Comparison of ENCODE assay signal across 28 mouse cellular contexts in genomic region chr1:170282415-170283129, GRCm38 (mm10). TPM values are rescaled to one million over a fixed set of nuclear protein-coding genes. Genes with fewer than 3 reads are reported as not detected.
A peak's percentile ranks its signal among the peaks of the same experiment; 100 is the strongest.
DNase-seq lines count a peak whose midpoint lies in the region; ATAC-seq and TF ChIP-seq lines count a peak whose summit lies in the region.
"Had no signal": no experiment of that assay in that cellular context is flagged by ENCODE, and none has a peak within 500 bp of the region (broad histone marks: within the 10 kb centered on the region; RNA-seq: fewer than 3 reads in every experiment).

No protein-coding gene starts in this region.

- no peak for TF ChIP-seq POLR2A in lung, adult 2 months (IDR thresholded peaks at IDR 0.05; ENCODE audit: borderline replicate concordance, extremely low read depth, low read depth, low read length)
- no peak for TF ChIP-seq POLR2A in bone marrow, adult 2 months (IDR thresholded peaks at IDR 0.05; ENCODE audit: borderline replicate concordance, control insufficient read depth, low read depth, low read length)

- no peaks in the 10 kb centered on the region for H3K27me3 ChIP-seq in liver, embryonic 15.5 days
- no peaks in the 10 kb centered on the region for H3K27me3 ChIP-seq in midbrain, embryonic 13.5 days
- H3K27me3 ChIP-seq: forebrain, embryonic 13.5 days; heart, embryonic 15.5 days; neural tube, embryonic 13.5 days; stomach, embryonic 15.5 days had no signal

- H3K4me3 ChIP-seq in lung, adult 2 months (replicated peaks; ENCODE audit: extremely low read depth, low read depth, low read length): no peak overlapping the region
- no peak overlapping the region for H3K4me3 ChIP-seq in bone marrow, adult 2 months (replicated peaks; ENCODE audit: control insufficient read depth, low read depth, low read length)
- H3K4me3 ChIP-seq in liver, embryonic 15.5 days (replicated peaks): no peak overlapping the region
- no peak overlapping the region for H3K4me3 ChIP-seq in midbrain, embryonic 13.5 days (replicated peaks)
- H3K4me3 ChIP-seq: erythroblast, embryonic 14.5 days; forebrain, embryonic 13.5 days; heart, embryonic 15.5 days; neural tube, embryonic 13.5 days; stomach, embryonic 15.5 days had no signal

- peak; percentile 16 to 18 for DNase-seq in lung, adult 18-20 months
- no peak for DNase-seq in lung, adult 2 months
- peak; percentile 43 to 50 for DNase-seq in monocyte, adult 2 months (ENCODE audit: low read depth in 1 of 2, low spot score in 2 of 2)
- DNase-seq in left cerebral cortex, postnatal 10 days (ENCODE audit: extremely low spot score in 1 of 2, low spot score in 2 of 2): no peak
- no peak for DNase-seq in cerebellum, adult 11 months
- DNase-seq: adrenal gland, postnatal 25 days; cerebellum, adult 9-10 months; gastrocnemius, postnatal 25 days; heart, postnatal 4 days; left cerebral cortex, postnatal 4 days; lung, embryonic 14.5 days; thymus, adult 18-20 months; thymus, postnatal 4 days had no signal

- no peaks in the 10 kb centered on the region for H3K4me1 ChIP-seq in lung, adult 2 months (ENCODE audit: control insufficient read depth, insufficient read depth, low read length)
- peaks cover 2% of the 10 kb centered on the region; the same call in 1 of the 2 replicates for H3K4me1 ChIP-seq in bone marrow, adult 2 months (ENCODE audit: control insufficient read depth, insufficient read depth, low read length)
- no peaks in the 10 kb centered on the region for H3K4me1 ChIP-seq in liver, embryonic 15.5 days (replicated peaks)
- no peaks in the 10 kb centered on the region for H3K4me1 ChIP-seq in midbrain, embryonic 13.5 days (replicated peaks)
- H3K4me1 ChIP-seq: forebrain, embryonic 13.5 days; heart, embryonic 15.5 days; neural tube, embryonic 13.5 days; stomach, embryonic 15.5 days had no signal

- peak overlapping the region; percentile 74 for H3K27ac ChIP-seq in bone marrow, adult 2 months (ENCODE audit: control insufficient read depth, insufficient read depth, low read depth, low read length, poor library complexity)
- peak overlapping the region; percentile 61 for H3K27ac ChIP-seq in liver, embryonic 15.5 days (replicated peaks)
- no peak overlapping the region for H3K27ac ChIP-seq in midbrain, embryonic 13.5 days
- H3K27ac ChIP-seq: forebrain, embryonic 13.5 days; heart, embryonic 15.5 days; hindbrain, postnatal 0 days; kidney, postnatal 0 days; neural tube, embryonic 13.5 days; stomach, embryonic 15.5 days had no signal

- H3K9ac ChIP-seq in liver, embryonic 15.5 days: no peak overlapping the region
- no peak overlapping the region for H3K9ac ChIP-seq in midbrain, embryonic 13.5 days (replicated peaks)
- H3K9ac ChIP-seq: forebrain, embryonic 13.5 days; heart, embryonic 15.5 days; lung, embryonic 14.5 days; neural tube, embryonic 13.5 days; stomach, embryonic 15.5 days had no signal

- no peak for ATAC-seq in liver, embryonic 15.5 days (ENCODE audit: insufficient read depth)
- ATAC-seq in midbrain, embryonic 13.5 days: no peak
- ATAC-seq: forebrain, embryonic 13.5 days; hindbrain, postnatal 0 days; intestine, postnatal 0 days had no signal

- intact Hi-C loops in left cerebral cortex, postnatal 10 days (cut with DNase I): no loop called here

- no peak for TF ChIP-seq CTCF in lung, adult 2 months (IDR thresholded peaks at IDR 0.05; ENCODE audit: insufficient read depth, low read length)
- no peak for TF ChIP-seq CTCF in bone marrow, adult 2 months (IDR thresholded peaks at IDR 0.05; ENCODE audit: control insufficient read depth, insufficient read depth, low read length)

- no peaks in the 10 kb centered on the region for H3K9me3 ChIP-seq in liver, embryonic 15.5 days (replicated peaks)
- no peaks in the 10 kb centered on the region for H3K9me3 ChIP-seq in midbrain, embryonic 13.5 days
- H3K9me3 ChIP-seq: forebrain, embryonic 13.5 days; heart, embryonic 15.5 days; neural tube, embryonic 13.5 days; stomach, embryonic 15.5 days had no signal

- 52% methylated on average over 4 of the region's 4 CpGs for WGBS in lung, adult 2 months
- WGBS in bone marrow, adult 2 months: 11% methylated on average over 4 of the region's 4 CpGs
- WGBS in liver, embryonic 15.5 days (ENCODE audit: insufficient replicate concordance): 25% methylated on average over 4 of the region's 4 CpGs
- 76% methylated on average over 4 of the region's 4 CpGs for WGBS in midbrain, embryonic 13.5 days

- H3K4me2 ChIP-seq in liver, embryonic 15.5 days: no peak overlapping the region
- H3K4me2 ChIP-seq in midbrain, embryonic 13.5 days (replicated peaks): no peak overlapping the region
- H3K4me2 ChIP-seq: forebrain, embryonic 13.5 days; heart, embryonic 15.5 days; lung, embryonic 14.5 days; neural tube, embryonic 13.5 days; stomach, embryonic 15.5 days had no signal

- no peaks in the 10 kb centered on the region for H3K36me3 ChIP-seq in liver, embryonic 15.5 days (replicated peaks)
- no peaks in the 10 kb centered on the region for H3K36me3 ChIP-seq in midbrain, embryonic 13.5 days
- H3K36me3 ChIP-seq: heart, embryonic 15.5 days; neural tube, embryonic 13.5 days; stomach, embryonic 15.5 days had no signal

RNA-seq across cellular contexts. Expression of gene Sh2d1b1, which starts 5.5 kb away (rescaled TPM):
- polyA plus RNA-seq in lung, adult 2 months (2012; rRNA removed): 3.6 and 3.9 TPM in 2 replicates
- polyA plus RNA-seq in bone marrow, adult 2 months (2011; ENCODE audit: insufficient read depth, insufficient read length, low replicate concordance, missing spikeins): 2.5 and 2.8 TPM in 2 replicates
- polyA plus RNA-seq in liver, embryonic 15.5 days (2015; fragmentation: Nextera tagmentation; extraction: Ambion mirVana): 0.39 and 0.43 TPM in 2 replicates
- not detected for total RNA-seq in left cerebral cortex, postnatal 10 days (2021)
- polyA plus RNA-seq in midbrain, embryonic 13.5 days (2015; fragmentation: Nextera tagmentation; extraction: Ambion mirVana): not detected in 2 replicates
- total RNA-seq: gastrocnemius, postnatal 25 days; hindbrain, postnatal 0 days had no signal
- polyA plus RNA-seq: cortical plate, adult 2 months; embryonic facial prominence, embryonic 11.5 days; erythroblast, embryonic 14.5 days; forebrain, embryonic 13.5 days; hindbrain, postnatal 0 days; neural tube, embryonic 13.5 days had no signal

RNA-seq across cellular contexts. Expression of gene Gm7694, which starts 23.6 kb away (rescaled TPM):
- 7.6 and 7.8 TPM in 2 replicates for polyA plus RNA-seq in lung, adult 2 months (2012; rRNA removed)
- polyA plus RNA-seq in bone marrow, adult 2 months (2011; ENCODE audit: insufficient read depth, insufficient read length, low replicate concordance, missing spikeins): 5.0 and 8.3 TPM in 2 replicates
- 1.6 and 2.0 TPM in 2 replicates for polyA plus RNA-seq in liver, embryonic 15.5 days (2015; fragmentation: Nextera tagmentation; extraction: Ambion mirVana)
- total RNA-seq in left cerebral cortex, postnatal 10 days (2021): 1 to 10 TPM; 2.1 to 2.3 TPM
- 1.2 and 2.5 TPM in 2 replicates for polyA plus RNA-seq in midbrain, embryonic 13.5 days (2015; fragmentation: Nextera tagmentation; extraction: Ambion mirVana)

RNA-seq across cellular contexts. Expression of gene Spata46, which starts 26.0 kb away (rescaled TPM):
- polyA plus RNA-seq in lung, adult 2 months (2012; rRNA removed): not detected in 2 replicates
- polyA plus RNA-seq in bone marrow, adult 2 months (2011; ENCODE audit: insufficient read depth, insufficient read length, low replicate concordance, missing spikeins): not detected in 2 replicates
- polyA plus RNA-seq in liver, embryonic 15.5 days (2015; fragmentation: Nextera tagmentation; extraction: Ambion mirVana): 0.50 and 0.52 TPM in 2 replicates
- not detected for total RNA-seq in left cerebral cortex, postnatal 10 days (2021)
- 1.1 and 1.4 TPM in 2 replicates for polyA plus RNA-seq in midbrain, embryonic 13.5 days (2015; fragmentation: Nextera tagmentation; extraction: Ambion mirVana)
- total RNA-seq: adrenal gland, postnatal 25 days; gastrocnemius, postnatal 25 days; heart, adult 8-10 months; heart, postnatal 4 days; hindbrain, postnatal 0 days; left cerebral cortex, postnatal 4 days had no signal
- polyA plus RNA-seq: cortical plate, adult 2 months; erythroblast, embryonic 14.5 days; frontal cortex, adult 2 months had no signal

RNA-seq across cellular contexts. Expression of gene Sh2d1b2, which starts 50.0 kb away (rescaled TPM):
- polyA plus RNA-seq in lung, adult 2 months (2012; rRNA removed): 0.23 TPM in 1 of 2 replicates, not detected in the other
- polyA plus RNA-seq in bone marrow, adult 2 months (2011; ENCODE audit: insufficient read depth, insufficient read length, low replicate concordance, missing spikeins): not detected in 2 replicates
- polyA plus RNA-seq in liver, embryonic 15.5 days (2015; fragmentation: Nextera tagmentation; extraction: Ambion mirVana): not detected in 2 replicates
- total RNA-seq in left cerebral cortex, postnatal 10 days (2021): not detected
- not detected in 2 replicates for polyA plus RNA-seq in midbrain, embryonic 13.5 days (2015; fragmentation: Nextera tagmentation; extraction: Ambion mirVana)
- total RNA-seq: adrenal gland, postnatal 25 days; gastrocnemius, postnatal 25 days; heart, adult 8-10 months; heart, postnatal 4 days; hindbrain, postnatal 0 days; left cerebral cortex, postnatal 4 days had no signal
- polyA plus RNA-seq: cortical plate, adult 2 months; embryonic facial prominence, embryonic 11.5 days; erythroblast, embryonic 14.5 days; forebrain, embryonic 13.5 days; frontal cortex, adult 2 months; heart, embryonic 15.5 days; hindbrain, postnatal 0 days; intestine, postnatal 0 days; kidney, postnatal 0 days; lung, embryonic 14.5 days; neural tube, embryonic 13.5 days; stomach, embryonic 15.5 days had no signal

Comparison
In these comparisons a context has a peak if more than half of its experiments do, and no peak if none do; other contexts are left out.
1. DNase-seq: peak in lung, adult 18-20 months (2 of 2) and monocyte, adult 2 months (2 of 2); none in lung, adult 2 months (single experiment), left cerebral cortex, postnatal 10 days (0 of 2) and cerebellum, adult 11 months (single experiment).